Mouse (Mus musculus) activated CD4-positive, CD25-positive, alpha-beta regulatory T cell, adult 9 weeks (primary cell): ENCODE measurements around the gene Lpar3. TPM values are rescaled to one million over a fixed set of nuclear protein-coding genes. Genes with fewer than 3 reads are reported as not detected.

ENCODE experiments used
- polyA plus RNA-seq: library from polyadenylated mRNA; unstranded; fragments of 100-300 nt; shearing (Covaris generic); gene quantifications from one replicate; pipeline ENCODE4 v1.2.1, GENCODE M21; 2017

Lpar3 gene
- polyA plus RNA-seq: not detected

GRCm38 (mm10) chr3:146220776-146221486 lies at the start of gene Lpar3:
Lpar3 (plus strand) TSS chr3:146220963.

Other genes starting within 250 kb of the Lpar3 start
- gene Syde2, start 233.1 kb upstream of the Lpar3 start, polyA plus RNA-seq: not detected
- gene Wdr63, start 112.8 kb upstream of the Lpar3 start, polyA plus RNA-seq: not detected
- gene Mcoln3, start 103.5 kb upstream of the Lpar3 start, polyA plus RNA-seq: 13.4 TPM
- gene Mcoln2, start 71.1 kb upstream of the Lpar3 start, polyA plus RNA-seq: 1.9 TPM
- gene Ssx2ip, start 183.7 kb downstream of the Lpar3 start, polyA plus RNA-seq: 0.61 TPM
- 11.3 TPM for gene Ctbs, start 228.8 kb downstream of the Lpar3 start, polyA plus RNA-seq